8 mouse cellular contexts compared by ENCODE assay signal in genomic region chr14:31933841-31934271, GRCm38 (mm10).
DNase-seq lines count a peak whose midpoint lies in the region; ATAC-seq and TF ChIP-seq lines count a peak whose summit lies in the region.

No protein-coding gene starts in this region.

- H3K4me1 ChIP-seq in ES-Bruce4 (ENCODE audit: control insufficient read depth, insufficient read depth, low read length) = no peaks in the 10 kb centered on the region
- H3K4me1 ChIP-seq in forebrain, embryonic 14.5 days (ENCODE audit: control insufficient read depth, insufficient read depth, low read length) = peaks cover 8% of the 10 kb centered on the region; the same call in 1 of the 2 replicates
- H3K4me1 ChIP-seq in hindbrain, embryonic 15.5 days (replicated peaks) = peaks cover 21% of the 10 kb centered on the region
- peaks cover 21% of the 10 kb centered on the region for H3K4me1 ChIP-seq in midbrain, embryonic 15.5 days

- intact Hi-C loops in left cerebral cortex, postnatal 36 days (cut with DNase I) = loop anchor here (5.0 to 10.0 kb wide), 2 partner anchors 102 to 279 kb away; partner anchors contain the start of gene Ankrd28

- WGBS in forebrain, embryonic 14.5 days = 0% methylated on average over 12 of the region's 13 CpGs
- 0% methylated on average over 12 of the region's 13 CpGs for WGBS in hindbrain, embryonic 15.5 days
- 1% methylated on average over 13 of the region's 13 CpGs for WGBS in midbrain, embryonic 15.5 days

- TF ChIP-seq POLR2A in ES-Bruce4 (IDR thresholded peaks at IDR 0.05; ENCODE audit: insufficient read depth, low read length) = no peak

- H3K4me2 ChIP-seq in forebrain, embryonic 14.5 days (ENCODE audit: low read length) = peak overlapping the region; percentile 57
- H3K4me2 ChIP-seq in hindbrain, embryonic 15.5 days = peak overlapping the region; percentile 66
- peak overlapping the region; percentile 62 for H3K4me2 ChIP-seq in midbrain, embryonic 15.5 days

- no peaks in the 10 kb centered on the region for H3K27me3 ChIP-seq in ES-Bruce4 (ENCODE audit: control insufficient read depth, insufficient read depth, low read length, poor library complexity, severe bottlenecking)
- no peaks in the 10 kb centered on the region for H3K27me3 ChIP-seq in forebrain, embryonic 14.5 days (replicated peaks; ENCODE audit: control insufficient read depth, insufficient read depth, low read length)
- H3K27me3 ChIP-seq in hindbrain, embryonic 15.5 days = no peaks in the 10 kb centered on the region
- no peaks in the 10 kb centered on the region for H3K27me3 ChIP-seq in midbrain, embryonic 15.5 days (replicated peaks)

- H3K9ac ChIP-seq in ES-Bruce4 (ENCODE audit: low read depth, poor library complexity, severe bottlenecking) = no peak overlapping the region
- peak overlapping the region; percentile 66 for H3K9ac ChIP-seq in forebrain, embryonic 14.5 days (ENCODE audit: low read length)
- peak overlapping the region; percentile 53 for H3K9ac ChIP-seq in hindbrain, embryonic 15.5 days
- H3K9ac ChIP-seq in midbrain, embryonic 15.5 days = peak overlapping the region; percentile 53

- peak; percentile 96 for ATAC-seq in forebrain, embryonic 14.5 days
- peak; percentile 96 for ATAC-seq in hindbrain, embryonic 15.5 days (ENCODE audit: low FRiP score, low read depth)
- peak; percentile 97 for ATAC-seq in midbrain, embryonic 15.5 days (replicated peaks)

- peak overlapping the region; percentile 24; the same call in 1 of the 2 replicates for H3K4me3 ChIP-seq in ES-Bruce4 (ENCODE audit: low read depth, low read length)
- H3K4me3 ChIP-seq in forebrain, embryonic 14.5 days (ENCODE audit: low read depth, low read length) = peak overlapping the region; percentile 30
- H3K4me3 ChIP-seq in hindbrain, embryonic 15.5 days = peak overlapping the region; percentile 41
- H3K4me3 ChIP-seq in midbrain, embryonic 15.5 days = peak overlapping the region; percentile 36

- no peak for TF ChIP-seq EP300 in ES-Bruce4 (IDR thresholded peaks at IDR 0.05; ENCODE audit: insufficient read depth, low read depth, low read length)

- peak; percentile 88 for DNase-seq in brain, embryonic 18.5 days (ENCODE audit: low read depth, low spot score)
- DNase-seq in forebrain, embryonic 14.5 days (ENCODE audit: low spot score) = peak; percentile 95
- peak; percentile 46 to 52 for DNase-seq in left cerebral cortex, postnatal 36 days (ENCODE audit: low spot score in 2 of 2)
- DNase-seq in thymus, postnatal 25 days = peak; percentile 7
- no peak for DNase-seq in adrenal gland, adult 18-20 months (ENCODE audit: low spot score in 2 of 2)

- no peak for TF ChIP-seq CTCF in ES-Bruce4 (IDR thresholded peaks at IDR 0.05; ENCODE audit: low read depth, low read length)

- peaks cover 4% of the 10 kb centered on the region; the same call in 1 of the 2 replicates for H3K9me3 ChIP-seq in ES-Bruce4 (replicated peaks; ENCODE audit: control insufficient read depth, insufficient read depth, low read length, poor library complexity, severe bottlenecking)
- no peaks in the 10 kb centered on the region; the same call in 1 of the 2 replicates for H3K9me3 ChIP-seq in forebrain, embryonic 14.5 days (replicated peaks; ENCODE audit: control insufficient read depth, low read length)
- no peaks in the 10 kb centered on the region for H3K9me3 ChIP-seq in hindbrain, embryonic 15.5 days
- H3K9me3 ChIP-seq in midbrain, embryonic 15.5 days = no peaks in the 10 kb centered on the region

- H3K36me3 ChIP-seq in ES-Bruce4 (ENCODE audit: control insufficient read depth, insufficient read depth, low read length, poor library complexity, severe bottlenecking) = no peaks in the 10 kb centered on the region
- H3K36me3 ChIP-seq in forebrain, embryonic 14.5 days (ENCODE audit: control insufficient read depth, insufficient read depth, low read length) = no peaks in the 10 kb centered on the region
- no peaks in the 10 kb centered on the region for H3K36me3 ChIP-seq in hindbrain, embryonic 15.5 days
- no peaks in the 10 kb centered on the region for H3K36me3 ChIP-seq in midbrain, embryonic 15.5 days (replicated peaks)

- no peak overlapping the region for H3K27ac ChIP-seq in ES-Bruce4 (ENCODE audit: insufficient read depth, low read length)
- peak overlapping the region; percentile 98 for H3K27ac ChIP-seq in forebrain, embryonic 14.5 days (ENCODE audit: low read depth, low read length)
- H3K27ac ChIP-seq in hindbrain, embryonic 15.5 days (replicated peaks) = peak overlapping the region; percentile 91
- peak overlapping the region; percentile 93 for H3K27ac ChIP-seq in midbrain, embryonic 15.5 days

Comparison
In these comparisons a context has a peak if more than half of its experiments do, and no peak if none do; other contexts are left out.
1. DNase-seq: peak in brain, embryonic 18.5 days (single experiment), forebrain, embryonic 14.5 days (single experiment), left cerebral cortex, postnatal 36 days (2 of 2) and thymus, postnatal 25 days (single experiment); none in adrenal gland, adult 18-20 months (0 of 2).
2. Peak in every context shown above with its lines, with median percentiles within 50 percentile points of each other: H3K4me3 ChIP-seq, ATAC-seq and H3K4me2 ChIP-seq.